Mouse (Mus musculus) macrophage (primary cell): Measurements from ENCODE around the gene Exoc4. TPM values are rescaled to one million over a fixed set of nuclear protein-coding genes. Genes with fewer than 3 reads are reported as not detected.
A peak's percentile ranks its signal among the peaks of the same experiment; 100 is the strongest.

Experiments
- H3K27ac ChIP-seq: fragments of 350-480 bp; formaldehyde crosslinking; 2 replicates; pipeline ENCODE4 v1.9.0; 2021
- H3K36me3 ChIP-seq: fragments of 350-480 bp; formaldehyde crosslinking; 2 replicates; pipeline ENCODE4 v1.9.0; 2021; ENCODE audit errors: inconsistent target
- H3K4me3 ChIP-seq: fragments of 350-480 bp; formaldehyde crosslinking; 2 replicates; pipeline ENCODE4 v1.9.0; 2021; ENCODE audit errors: inconsistent target
- H3K79me2 ChIP-seq: fragments of 350-480 bp; formaldehyde crosslinking; 2 replicates; pipeline ENCODE4 v1.9.0; 2021; ENCODE audit errors: inconsistent target
- WGBS: methylation state at CpG from one replicate; pipeline ENCODE4 v1.1.7; 2026; ENCODE audit warnings: inconsistent platforms; ENCODE audit not compliant: missing documents; 5-methylcytosine and 5-hydroxymethylcytosine counted together
- polyA plus RNA-seq: library from polyadenylated mRNA; stranded (reverse); fragments of 250-400 nt; gene quantifications from 3 replicates; pipeline ENCODE4 v1.2.4, GENCODE M21; 2018; ENCODE audit warnings: inconsistent platforms

The Exoc4 gene
- polyA plus RNA-seq, 1 experiment from 2014 or later, result 52.1 TPM

- Histone ChIP-seq H3K27ac (no peak overlapping the region), H3K36me3 (no peaks in the 10 kb centered on the region), H3K79me2 (no peaks in the 10 kb centered on the region), H3K4me3 (no peak overlapping the region)
- WGBS, result 85% methylated on average over 3 of the region's 3 CpGs
Measured at GRCm38 (mm10) chr6:33380517-33380916, 131.6 kb downstream of the Exoc4 start.

DNA sequence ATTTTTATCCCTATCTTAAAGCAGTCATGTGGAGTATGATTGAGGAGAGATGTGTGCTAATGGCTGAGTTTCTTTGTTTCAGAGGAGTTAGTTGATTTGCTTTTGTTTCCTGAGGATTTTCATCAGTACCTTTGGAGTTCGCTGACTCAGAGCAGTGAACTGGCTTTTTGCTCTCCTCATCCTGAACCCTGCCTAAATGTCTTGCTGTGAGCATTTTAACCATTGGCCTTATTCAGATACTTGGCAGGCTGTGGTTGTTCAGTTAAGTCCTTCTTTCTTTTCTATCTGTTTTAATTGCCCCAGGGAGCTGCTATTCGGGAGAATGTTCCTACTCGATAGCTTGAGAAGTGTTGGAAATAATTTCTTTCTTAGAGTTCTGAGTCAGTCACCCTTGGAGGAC lies 133.3 kb downstream of the Exoc4 start:
- H3K27ac ChIP-seq, result no peak overlapping the region
- H3K36me3 ChIP-seq, result no peaks in the 10 kb centered on the region
- WGBS, result 97% methylated on average over 3 of the region's 3 CpGs
- no peak overlapping the region for H3K4me3 ChIP-seq
- no peaks in the 10 kb centered on the region for H3K79me2 ChIP-seq

- 85% methylated on average over 2 of the region's 2 CpGs for WGBS
- Histone ChIP-seq H3K79me2 (no peaks in the 10 kb centered on the region), H3K27ac (no peak overlapping the region), H3K4me3 (no peak overlapping the region), H3K36me3 (no peaks in the 10 kb centered on the region)
Measured at GRCm38 (mm10) chr6:33392020-33392419, 143.1 kb downstream of the Exoc4 start.

GRCm38 (mm10) chr6:33399491-33399890 lies 150.6 kb downstream of the Exoc4 start:
- WGBS, result 100% methylated on average over 1 of the region's 1 CpGs
- H3K36me3 ChIP-seq, result no peaks in the 10 kb centered on the region

DNA sequence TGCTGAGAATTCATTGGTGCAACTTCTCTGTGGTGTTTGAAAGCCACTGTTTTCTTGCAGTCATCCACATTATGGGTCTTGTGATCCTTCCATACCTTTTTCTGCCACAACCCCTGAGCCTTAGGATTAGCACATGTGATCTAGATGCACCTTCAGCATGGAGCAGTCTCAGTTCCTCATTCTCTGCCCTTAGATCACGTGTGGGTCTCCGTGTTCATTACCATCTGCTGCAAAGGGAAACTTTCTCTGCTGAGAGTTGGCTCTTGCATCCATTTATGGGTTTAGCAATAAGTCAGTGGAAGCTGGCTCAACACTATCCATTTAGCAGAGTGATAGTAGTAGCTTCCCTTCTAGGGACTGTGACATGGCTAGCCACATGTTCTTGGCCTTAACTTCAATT lies 152.3 kb downstream of the Exoc4 start:
- Histone ChIP-seq H3K79me2 (no peaks in the 10 kb centered on the region), H3K4me3 (no peak overlapping the region), H3K36me3 (no peaks in the 10 kb centered on the region), H3K27ac (peak overlapping the region; percentile 71)
- WGBS, result 0% methylated on average over 2 of the region's 2 CpGs

More at GRCm38 (mm10) chr6:33399491-33399890, 150.6 kb downstream of the Exoc4 start:
- peak overlapping the region; percentile 54 for H3K27ac ChIP-seq
- no peak overlapping the region for H3K4me3 ChIP-seq
- no peaks in the 10 kb centered on the region for H3K79me2 ChIP-seq

DNA sequence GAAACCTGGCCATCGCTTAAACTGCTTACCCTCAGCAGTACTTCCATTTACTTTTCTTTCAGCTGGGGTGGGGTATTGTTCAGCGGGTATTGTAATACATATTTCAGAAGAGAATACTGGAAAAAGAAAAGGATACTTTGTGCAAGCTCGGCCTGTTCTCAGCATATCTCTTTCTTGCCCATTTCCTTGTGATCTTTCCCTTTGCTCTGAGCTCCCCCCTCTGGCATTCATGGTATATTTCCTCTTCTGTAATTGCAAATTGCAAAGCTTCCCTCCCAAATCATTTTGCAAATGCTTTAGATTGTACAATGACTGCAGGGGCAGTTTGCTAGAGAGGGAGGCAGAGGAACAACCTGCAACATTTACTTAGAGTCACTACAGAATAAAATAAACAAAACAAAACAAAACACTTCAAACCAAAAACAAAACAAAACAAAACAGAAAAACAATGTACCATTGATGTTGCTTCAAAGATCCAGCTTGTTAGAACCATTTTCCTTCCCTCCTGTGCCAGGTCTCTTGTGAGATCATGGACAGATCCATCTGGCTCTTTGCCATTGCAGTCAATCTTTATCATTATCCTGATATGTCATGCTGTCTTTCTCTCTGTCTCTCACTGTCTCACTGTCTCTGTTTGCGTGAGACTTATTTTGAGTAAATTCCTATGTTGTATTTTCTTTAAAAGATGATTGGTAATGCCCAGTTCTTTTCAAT lies 156.8 kb downstream of the Exoc4 start:
- Histone ChIP-seq H3K36me3 (no peaks in the 10 kb centered on the region), H3K79me2 (no peaks in the 10 kb centered on the region), H3K4me3 (no peak overlapping the region), H3K27ac (no peak overlapping the region)
- WGBS, result 74% methylated on average over 4 of the region's 4 CpGs

- 100% methylated on average over 3 of the region's 3 CpGs for WGBS
- no peaks in the 10 kb centered on the region for H3K36me3 ChIP-seq
- H3K27ac ChIP-seq, result no peak overlapping the region
- no peaks in the 10 kb centered on the region for H3K79me2 ChIP-seq
- no peak overlapping the region for H3K4me3 ChIP-seq
Measured at GRCm38 (mm10) chr6:33409586-33409985, 160.7 kb downstream of the Exoc4 start.

DNA sequence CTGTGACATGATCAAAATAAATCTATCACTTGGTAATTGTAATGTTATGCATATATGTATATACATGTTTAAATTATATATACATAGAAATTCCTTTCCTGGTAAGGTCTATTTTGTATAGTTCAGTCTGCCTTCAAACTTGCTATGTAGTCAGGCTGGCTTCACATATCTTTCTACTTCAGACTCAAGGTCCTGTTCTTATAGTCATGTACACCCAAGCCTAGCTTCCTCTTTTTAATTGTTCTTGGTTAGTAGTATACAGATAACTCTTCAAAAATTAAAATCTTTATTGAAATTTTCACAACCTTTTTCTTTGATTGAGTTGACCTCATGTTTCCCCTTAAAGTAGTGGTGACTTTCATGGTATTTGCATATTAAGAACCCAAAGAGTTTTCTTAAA lies 176.1 kb downstream of the Exoc4 start:
- H3K36me3 ChIP-seq, result no peaks in the 10 kb centered on the region
- no peak overlapping the region for H3K27ac ChIP-seq
- H3K4me3 ChIP-seq, result no peak overlapping the region
- H3K79me2 ChIP-seq, result no peaks in the 10 kb centered on the region

- Histone ChIP-seq H3K36me3 (no peaks in the 10 kb centered on the region), H3K27ac (no peak overlapping the region), H3K4me3 (no peak overlapping the region), H3K79me2 (no peaks in the 10 kb centered on the region)
- 98% methylated on average over 4 of the region's 4 CpGs for WGBS
Measured at GRCm38 (mm10) chr6:33431207-33431787, 182.4 kb downstream of the Exoc4 start.

GRCm38 (mm10) chr6:33440508-33440907 lies 191.6 kb downstream of the Exoc4 start:
- Histone ChIP-seq H3K27ac (no peak overlapping the region), H3K79me2 (no peaks in the 10 kb centered on the region), H3K36me3 (0 out of 2 replicates have a peak, but pooled peaks cover 5% of the 10 kb centered on the region), H3K4me3 (no peak overlapping the region)
- 100% methylated on average over 1 of the region's 1 CpGs for WGBS

DNA sequence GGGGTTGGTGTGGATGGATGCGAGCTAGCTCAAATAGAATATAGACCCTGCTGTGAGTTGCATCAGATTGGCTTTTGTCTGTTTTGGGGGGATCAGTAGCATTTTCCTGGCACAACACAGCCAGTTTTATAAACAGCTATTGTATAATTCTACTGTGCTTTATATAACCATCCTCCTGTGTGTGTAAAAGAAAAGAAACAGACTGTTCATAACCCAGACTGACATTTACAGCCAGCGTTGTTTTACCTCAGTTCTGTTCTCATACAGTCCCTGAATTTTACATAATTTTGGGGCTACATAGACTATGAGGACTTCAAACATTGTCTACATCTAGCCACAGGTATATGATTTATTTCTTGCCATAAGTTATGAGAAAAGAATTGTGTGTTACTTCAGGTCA lies 204.9 kb downstream of the Exoc4 start:
- WGBS, result 88% methylated on average over 2 of the region's 2 CpGs
- Histone ChIP-seq H3K27ac (no peak overlapping the region), H3K79me2 (no peaks in the 10 kb centered on the region), H3K36me3 (no peaks in the 10 kb centered on the region), H3K4me3 (no peak overlapping the region)

- 90% methylated on average over 2 of the region's 2 CpGs for WGBS
- no peak overlapping the region for H3K27ac ChIP-seq
- H3K36me3 ChIP-seq, result no peaks in the 10 kb centered on the region
- H3K4me3 ChIP-seq, result no peak overlapping the region
- H3K79me2 ChIP-seq, result no peaks in the 10 kb centered on the region
Measured at GRCm38 (mm10) chr6:33454354-33454753, 205.5 kb downstream of the Exoc4 start.

- Histone ChIP-seq H3K4me3 (no peak overlapping the region), H3K27ac (no peak overlapping the region), H3K36me3 (no peaks in the 10 kb centered on the region), H3K79me2 (no peaks in the 10 kb centered on the region)
- 86% methylated on average over 1 of the region's 1 CpGs for whole genome bisulfite sequencing
Measured at GRCm38 (mm10) chr6:33455238-33455637, 206.4 kb downstream of the Exoc4 start.

GRCm38 (mm10) chr6:33464862-33465261 lies 216.0 kb downstream of the Exoc4 start:
- H3K36me3 ChIP-seq, result no peaks in the 10 kb centered on the region
- WGBS, result 100% methylated on average over 2 of the region's 3 CpGs
- no peak overlapping the region for H3K27ac ChIP-seq
- H3K4me3 ChIP-seq, result no peak overlapping the region
- H3K79me2 ChIP-seq, result no peaks in the 10 kb centered on the region

DNA sequence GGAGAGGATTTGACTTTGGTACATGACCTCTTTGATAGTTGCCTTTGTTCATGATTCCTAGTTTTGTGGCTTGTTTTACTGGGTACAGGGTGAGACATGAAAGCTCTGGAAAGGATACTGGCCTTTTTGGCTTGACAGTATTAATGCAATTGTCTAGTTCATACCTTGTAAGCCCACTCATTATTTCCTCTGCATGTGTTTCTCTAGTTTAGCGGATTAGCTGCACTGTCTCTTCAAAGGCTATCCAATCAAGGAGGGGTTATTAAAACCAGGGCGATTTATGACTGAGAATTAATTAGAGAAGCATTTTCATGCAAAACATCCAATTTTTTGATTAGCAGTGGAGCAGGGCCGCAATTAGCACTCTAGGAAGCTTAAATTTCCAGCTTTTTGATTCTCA lies 216.5 kb downstream of the Exoc4 start:
- no peak overlapping the region for H3K27ac ChIP-seq
- H3K79me2 ChIP-seq, result no peaks in the 10 kb centered on the region
- no peak overlapping the region for H3K4me3 ChIP-seq
- no peaks in the 10 kb centered on the region for H3K36me3 ChIP-seq
- 90% methylated on average over 3 of the region's 3 CpGs for WGBS
